ENCODE assay signal across 20 mouse cellular contexts in the genomic region with DNA sequence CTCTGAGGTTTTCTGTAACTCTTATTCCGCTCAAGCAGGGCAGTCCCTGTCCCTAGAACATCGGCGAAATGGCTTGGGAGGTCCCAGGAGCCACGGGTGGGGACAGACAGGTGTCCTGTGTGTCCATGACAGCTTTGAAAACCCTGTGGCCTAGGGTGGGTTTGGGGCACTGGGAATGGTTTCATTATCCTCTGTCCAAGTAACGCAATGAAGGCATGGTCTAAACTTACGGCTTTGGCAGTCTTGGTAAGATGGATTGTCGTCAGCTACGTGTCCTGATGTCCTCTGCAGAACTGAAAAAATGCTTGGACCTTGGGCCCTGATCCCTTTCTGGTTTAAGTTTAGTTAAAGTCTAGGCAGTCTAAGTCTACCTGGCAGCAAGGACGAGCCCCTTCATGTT. TPM values are rescaled to one million over a fixed set of nuclear protein-coding genes. Genes with fewer than 3 reads are reported as not detected.
A peak's percentile ranks its signal among the peaks of the same experiment; 100 is the strongest.
DNase-seq lines count a peak whose midpoint lies in the region; ATAC-seq and TF ChIP-seq lines count a peak whose summit lies in the region.
"Had no signal": no experiment of that assay in that cellular context is flagged by ENCODE, and none has a peak within 500 bp of the region (broad histone marks: within the 10 kb centered on the region; RNA-seq: fewer than 3 reads in every experiment).

No protein-coding gene starts in this region.

- no peak for TF ChIP-seq CTCF in lung, postnatal 0 days (IDR thresholded peaks at IDR 0.05)

- H3K9me3 ChIP-seq in heart, embryonic 12.5 days (replicated peaks), result no peaks in the 10 kb centered on the region
- no peaks in the 10 kb centered on the region for H3K9me3 ChIP-seq in limb, embryonic 15.5 days
- H3K9me3 ChIP-seq in limb, embryonic 10.5 days (replicated peaks), result no peaks in the 10 kb centered on the region
- H3K9me3 ChIP-seq in lung, postnatal 0 days (ENCODE audit: low read length), result no peaks in the 10 kb centered on the region
- H3K9me3 ChIP-seq: embryonic facial prominence, embryonic 13.5 days; forebrain, embryonic 12.5 days; hindbrain, embryonic 10.5 days had no signal

- no peak overlapping the region for H3K9ac ChIP-seq in heart, embryonic 12.5 days
- no peak overlapping the region for H3K9ac ChIP-seq in limb, embryonic 15.5 days
- no peak overlapping the region for H3K9ac ChIP-seq in lung, postnatal 0 days (replicated peaks; ENCODE audit: low read depth)
- H3K9ac ChIP-seq: embryonic facial prominence, embryonic 13.5 days; forebrain, embryonic 12.5 days; hindbrain, embryonic 14.5 days had no signal

- TF ChIP-seq EP300 in lung, postnatal 0 days (IDR thresholded peaks at IDR 0.05), result no peak

- WGBS in heart, embryonic 12.5 days, result 81% methylated on average over 9 of the region's 9 CpGs
- 76% methylated on average over 9 of the region's 9 CpGs for WGBS in limb, embryonic 15.5 days
- 89% methylated on average over 9 of the region's 9 CpGs for WGBS in limb, embryonic 10.5 days
- 78% methylated on average over 9 of the region's 9 CpGs for WGBS in lung, postnatal 0 days

- H3K36me3 ChIP-seq in heart, embryonic 12.5 days, result no peaks in the 10 kb centered on the region
- no peaks in the 10 kb centered on the region for H3K36me3 ChIP-seq in limb, embryonic 15.5 days
- H3K36me3 ChIP-seq in limb, embryonic 10.5 days, result no peaks in the 10 kb centered on the region
- no peaks in the 10 kb centered on the region for H3K36me3 ChIP-seq in lung, postnatal 0 days (ENCODE audit: insufficient read depth, low read length)
- H3K36me3 ChIP-seq: embryonic facial prominence, embryonic 13.5 days; forebrain, embryonic 12.5 days; hindbrain, embryonic 10.5 days had no signal

- H3K4me2 ChIP-seq in heart, embryonic 12.5 days, result no peak overlapping the region
- no peak overlapping the region for H3K4me2 ChIP-seq in limb, embryonic 15.5 days
- no peak overlapping the region for H3K4me2 ChIP-seq in lung, postnatal 0 days (replicated peaks; ENCODE audit: low read depth, low read length)
- H3K4me2 ChIP-seq: embryonic facial prominence, embryonic 13.5 days; forebrain, embryonic 12.5 days; hindbrain, embryonic 14.5 days had no signal

- no peaks in the 10 kb centered on the region for H3K4me1 ChIP-seq in heart, embryonic 12.5 days (replicated peaks)
- peaks cover 9% of the 10 kb centered on the region; the same call in 1 of the 2 replicates for H3K4me1 ChIP-seq in limb, embryonic 15.5 days
- no peaks in the 10 kb centered on the region for H3K4me1 ChIP-seq in limb, embryonic 10.5 days
- H3K4me1 ChIP-seq in lung, postnatal 0 days (ENCODE audit: insufficient read depth, low read depth, low read length), result no peaks in the 10 kb centered on the region
- H3K4me1 ChIP-seq: forebrain, embryonic 12.5 days; hindbrain, embryonic 10.5 days had no signal

- ATAC-seq in heart, embryonic 12.5 days (ENCODE audit: insufficient number of reproducible peaks, low FRiP score), result no peak
- ATAC-seq in limb, embryonic 15.5 days (ENCODE audit: insufficient number of reproducible peaks, low FRiP score, low TSS enrichment, low read depth), result no peak
- no peak for ATAC-seq in lung, postnatal 0 days
- ATAC-seq: activated CD4-positive, CD25-positive, alpha-beta regulatory T cell, adult 4 months; forebrain, embryonic 16.5 days; Patski had no signal

- DNase-seq in heart, adult 11 months, result peak; percentile 93
- DNase-seq in kidney, adult 18-20 months, result peak; percentile 23
- no peak for DNase-seq in kidney, postnatal 4 days
- DNase-seq in limb, embryonic 10.5 days (ENCODE audit: low spot score), result no peak
- DNase-seq in lung, postnatal 0 days (ENCODE audit: low spot score), result no peak
- DNase-seq: adrenal gland, postnatal 14 days; cerebellum, adult 11-12 months; cerebellum, adult 9-10 months; cerebellum, postnatal 25 days had no signal

- H3K27me3 ChIP-seq in heart, embryonic 12.5 days (replicated peaks), result no peaks in the 10 kb centered on the region
- H3K27me3 ChIP-seq in limb, embryonic 15.5 days, result no peaks in the 10 kb centered on the region
- H3K27me3 ChIP-seq in limb, embryonic 10.5 days (ENCODE audit: low read depth, poor library complexity, severe bottlenecking), result no peaks in the 10 kb centered on the region
- no peaks in the 10 kb centered on the region for H3K27me3 ChIP-seq in lung, postnatal 0 days (replicated peaks; ENCODE audit: insufficient read depth, low read length)
- H3K27me3 ChIP-seq: CH12.LX; embryonic facial prominence, embryonic 13.5 days; forebrain, embryonic 12.5 days; Patski had no signal

- H3K4me3 ChIP-seq in heart, embryonic 12.5 days, result no peak overlapping the region
- H3K4me3 ChIP-seq in limb, embryonic 15.5 days, result no peak overlapping the region
- H3K4me3 ChIP-seq in limb, embryonic 10.5 days, result no peak overlapping the region
- no peak overlapping the region for H3K4me3 ChIP-seq in lung, postnatal 0 days (ENCODE audit: low read depth, low read length)
- H3K4me3 ChIP-seq: embryonic facial prominence, embryonic 13.5 days; forebrain, embryonic 12.5 days; heart, adult 2 months; hindbrain, embryonic 10.5 days had no signal

- H3K27ac ChIP-seq in heart, embryonic 12.5 days (ENCODE audit: poor library complexity, severe bottlenecking), result no peak overlapping the region
- peak overlapping the region; percentile 33; the same call in 1 of the 2 replicates for H3K27ac ChIP-seq in limb, embryonic 15.5 days
- no peak overlapping the region for H3K27ac ChIP-seq in limb, embryonic 10.5 days
- H3K27ac ChIP-seq in lung, postnatal 0 days (ENCODE audit: low read length), result no peak overlapping the region
- H3K27ac ChIP-seq: embryonic facial prominence, embryonic 13.5 days; forebrain, embryonic 12.5 days; hindbrain, embryonic 10.5 days; hindbrain, embryonic 14.5 days had no signal

RNA-seq across cellular contexts. Expression of a gene that starts 30.2 kb away (rescaled TPM):
- 11.6 and 13.0 TPM in 2 replicates for polyA plus RNA-seq in heart, embryonic 12.5 days (2016; fragmentation: Nextera tagmentation; extraction: Ambion mirVana)
- 14.4 and 16.6 TPM in 2 replicates for polyA plus RNA-seq in limb, embryonic 15.5 days (2015; fragmentation: Nextera tagmentation; extraction: Ambion mirVana)
- 14.8 and 15.0 TPM in 2 replicates for polyA plus RNA-seq in limb, embryonic 10.5 days (2016; fragmentation: Nextera tagmentation; extraction: Ambion mirVana)
- polyA plus RNA-seq in lung, postnatal 0 days (2015; fragmentation: Nextera tagmentation; extraction: Ambion mirVana), result 16.7 and 19.9 TPM in 2 replicates

Comparison
In these comparisons a context has a peak if more than half of its experiments do, and no peak if none do; other contexts are left out.
1. DNase-seq: peak in heart, adult 11 months (single experiment) and kidney, adult 18-20 months (single experiment); none in kidney, postnatal 4 days (0 of 2), limb, embryonic 10.5 days (single experiment) and lung, postnatal 0 days (single experiment).